Mouse (Mus musculus) neural tube, embryonic 11.5 days (tissue): ENCODE data around the gene Zbtb3. TPM values are rescaled to one million over a fixed set of nuclear protein-coding genes. Genes with fewer than 3 reads are reported as not detected.
A peak's percentile ranks its signal among the peaks of the same experiment; 100 is the strongest.
"Not testable (repeated sequence)": the region's sequence is repeated elsewhere in the genome, so short reads cannot be mapped to it uniquely, and the experiment has no call there.

Source experiments
- ATAC-seq: fragments of 200-750 bp; cut with Nextera tagmentation; 2 replicates; pipeline ENCODE4 v1.8.0; 2017; ENCODE audit warnings: moderate number of reproducible peaks, mild to moderate bottlenecking, moderate TSS enrichment, moderate library complexity; ENCODE audit not compliant: insufficient read depth, low FRiP score, low TSS enrichment
- DNase-seq: peaks from one replicate; pipeline ENCODE4 v3.0.0-alpha.2; 2015; ENCODE audit warnings: low spot score
- H3K27ac ChIP-seq: fragments of 300-500 bp; sonication (generic); 2 replicates; pipeline ENCODE4 v1.5.1; 2014; ENCODE audit warnings: low read depth, mild to moderate bottlenecking, low read length
- H3K27me3 ChIP-seq: fragments of 300-500 bp; sonication (generic); 2 replicates; pipeline ENCODE4 v1.6.1; 2014; ENCODE audit warnings: mild to moderate bottlenecking, low read length, mixed read lengths; ENCODE audit not compliant: control insufficient read depth, insufficient read depth
- H3K36me3 ChIP-seq: fragments of 300-500 bp; sonication (generic); 2 replicates; pipeline ENCODE4 v1.6.1; 2014; ENCODE audit warnings: mild to moderate bottlenecking, low read length, moderate library complexity, mixed read lengths; ENCODE audit not compliant: control insufficient read depth, insufficient read depth
- H3K4me1 ChIP-seq: fragments of 300-500 bp; sonication (generic); 2 replicates; pipeline ENCODE4 v1.6.1; 2014; ENCODE audit warnings: low read length, mixed read lengths; ENCODE audit not compliant: control insufficient read depth, insufficient read depth
- H3K4me2 ChIP-seq: fragments of 300-500 bp; sonication (generic); 2 replicates; pipeline ENCODE4 v1.6.1; 2014; ENCODE audit warnings: low read depth, mild to moderate bottlenecking, moderate library complexity
- H3K4me3 ChIP-seq: fragments of 300-500 bp; sonication (generic); 2 replicates; pipeline ENCODE4 v1.5.1; 2014; ENCODE audit warnings: low read depth, low read length
- H3K9ac ChIP-seq: fragments of 300-500 bp; sonication (generic); 2 replicates; pipeline ENCODE4 v1.6.1; 2014; ENCODE audit warnings: mild to moderate bottlenecking, low read length
- H3K9me3 ChIP-seq: fragments of 300-500 bp; sonication (generic); 2 replicates; pipeline ENCODE4 v1.6.1; 2016; ENCODE audit warnings: low read length; ENCODE audit not compliant: control insufficient read depth
- WGBS: fragments of 180-500 bp; shearing (Covaris S2); extraction: QIAGEN DNeasy Blood & Tissue Kit; methylation state at CpG from one replicate; pipeline ENCODE4 v1.1.7; 2014; 5-methylcytosine and 5-hydroxymethylcytosine counted together
- polyA plus RNA-seq: library from polyadenylated mRNA; unstranded; fragments of >200 nt; fragmentation: Nextera tagmentation; extraction: Ambion mirVana; gene quantifications from 2 replicates; pipeline ENCODE4 v1.2.1, GENCODE M21; 2014

The Zbtb3 gene
- polyA plus RNA-seq, 1 experiment from 2014 or later: 7.2 TPM

GRCm38 (mm10) chr19:8831262-8831661 is 28.9 kb downstream of the Zbtb3 start:
- Histone ChIP-seq H3K9ac (no peak overlapping the region), H3K27ac (no peak overlapping the region), H3K9me3 (no peaks in the 10 kb centered on the region), H3K4me3 (no peak overlapping the region), H3K36me3 (peaks cover 41% of the 10 kb centered on the region), H3K4me2 (no peak overlapping the region), H3K4me1 (no peaks in the 10 kb centered on the region), H3K27me3 (no peaks in the 10 kb centered on the region)
- ATAC-seq: no peak
- no peak for DNase-seq
- WGBS: 87% methylated on average over 11 of the region's 11 CpGs

GRCm38 (mm10) chr19:8832971-8833370 is 30.6 kb downstream of the Zbtb3 start:
- Histone ChIP-seq H3K27me3 (no peaks in the 10 kb centered on the region), H3K4me2 (no peak overlapping the region), H3K9me3 (no peaks in the 10 kb centered on the region), H3K9ac (no peak overlapping the region), H3K36me3 (peaks cover 33% of the 10 kb centered on the region), H3K4me1 (no peaks in the 10 kb centered on the region), H3K4me3 (no peak overlapping the region), H3K27ac (no peak overlapping the region)
- DNase-seq (no peak), ATAC-seq (no peak)
- whole genome bisulfite sequencing: 96% methylated on average over 4 of the region's 4 CpGs

GRCm38 (mm10) chr19:8836327-8836726 is 34.0 kb downstream of the Zbtb3 start:
- ATAC-seq, H3K4me3 ChIP-seq, H3K27ac ChIP-seq, H3K9me3 ChIP-seq, H3K9ac ChIP-seq, H3K27me3 ChIP-seq, DNase-seq, H3K4me2 ChIP-seq: not testable (repeated sequence)
- WGBS: 96% methylated on average over 10 of the region's 10 CpGs
- H3K36me3 ChIP-seq: peaks cover 14% of the 10 kb centered on the region
- peaks cover 12% of the 10 kb centered on the region for H3K4me1 ChIP-seq

- Histone ChIP-seq H3K27me3 (no peaks in the 10 kb centered on the region), H3K4me2 (peak within 1 kb of the TSS; percentile 65), H3K4me3 (peak within 1 kb of the TSS; percentile 44), H3K9ac (peak within 1 kb of the TSS; percentile 79), H3K27ac (peak within 1 kb of the TSS; percentile 90), H3K4me1 (peaks cover 12% of the 10 kb centered on the region), H3K36me3 (peaks cover 9% of the 10 kb centered on the region), H3K9me3 (no peaks in the 10 kb centered on the region)
- WGBS: under 1% methylated on average over 38 of the region's 38 CpGs
- peak; percentile 89 for DNase-seq
- ATAC-seq: peak; percentile 74
Measured at GRCm38 (mm10) chr19:8837251-8837791, 35.0 kb downstream of the Zbtb3 start, which contains the start of gene Bscl2. Gene Bscl2, plus strand, starts transcription at chr19:8837467.

- Histone ChIP-seq H3K4me1 (peaks cover 12% of the 10 kb centered on the region), H3K27ac (peak overlapping the region; percentile 90), H3K9ac (peak overlapping the region; percentile 79), H3K36me3 (peaks cover 4% of the 10 kb centered on the region), H3K27me3 (no peaks in the 10 kb centered on the region), H3K9me3 (no peaks in the 10 kb centered on the region), H3K4me3 (peak overlapping the region; percentile 44), H3K4me2 (peak overlapping the region; percentile 65)
- WGBS: 23% methylated on average over 15 of the region's 15 CpGs
- DNase-seq (peak; percentile 31), ATAC-seq (peak; percentile 17; the same call in 1 of the 2 replicates)
Measured at GRCm38 (mm10) chr19:8838041-8838730, 35.8 kb downstream of the Zbtb3 start.

GRCm38 (mm10) chr19:8839103-8839907 is 37.0 kb downstream of the Zbtb3 start, which contains the start of gene Gng3:
Gene Gng3, minus strand, starts transcription at chr19:8839194.
- Histone ChIP-seq H3K4me2 (peak within 1 kb of the TSS; percentile 65), H3K9ac (peak within 1 kb of the TSS; percentile 79), H3K4me3 (peak within 1 kb of the TSS; percentile 44), H3K27me3 (no peaks in the 10 kb centered on the region), H3K9me3 (no peaks in the 10 kb centered on the region), H3K36me3 (peaks cover 1% of the 10 kb centered on the region), H3K27ac (peak within 1 kb of the TSS; percentile 90), H3K4me1 (peaks cover 12% of the 10 kb centered on the region)
- peak; percentile 69 for ATAC-seq
- DNase-seq: peak; percentile 80
- WGBS: 50% methylated on average over 11 of the region's 11 CpGs

GRCm38 (mm10) chr19:8839908-8840791 is 37.8 kb downstream of the Zbtb3 start:
- H3K36me3 ChIP-seq: no peaks in the 10 kb centered on the region
- peak; percentile 65 for DNase-seq
- no peaks in the 10 kb centered on the region for H3K9me3 ChIP-seq
- peak overlapping the region; percentile 58 for H3K9ac ChIP-seq
- H3K4me3 ChIP-seq: peak overlapping the region; percentile 44
- H3K27me3 ChIP-seq: no peaks in the 10 kb centered on the region
- peaks cover 12% of the 10 kb centered on the region for H3K4me1 ChIP-seq
- peak overlapping the region; percentile 65 for H3K4me2 ChIP-seq
- peak; percentile 36 for ATAC-seq
- 0 out of 2 replicates have a peak overlapping the region, but pooled peaks have one; percentile 90 for H3K27ac ChIP-seq
- WGBS: 20% methylated on average over 29 of the region's 29 CpGs

GRCm38 (mm10) chr19:8841012-8841411 is 38.7 kb downstream of the Zbtb3 start:
- ATAC-seq (no peak), DNase-seq (no peak)
- no peaks in the 10 kb centered on the region for H3K27me3 ChIP-seq
- peaks cover 12% of the 10 kb centered on the region for H3K4me1 ChIP-seq
- WGBS: 84% methylated on average over 7 of the region's 7 CpGs
- no peak overlapping the region for H3K27ac ChIP-seq
- H3K4me3 ChIP-seq: peak overlapping the region; percentile 44; the same call in 1 of the 2 replicates
- H3K9me3 ChIP-seq: no peaks in the 10 kb centered on the region
- H3K9ac ChIP-seq: peak overlapping the region; percentile 58; the same call in 1 of the 2 replicates
- H3K36me3 ChIP-seq: no peaks in the 10 kb centered on the region
- H3K4me2 ChIP-seq: peak overlapping the region; percentile 65
